Mouse (Mus musculus) testis, adult 2 months (tissue): Measurements from ENCODE around the gene Alyref2. TPM values are rescaled to one million over a fixed set of nuclear protein-coding genes. Genes with fewer than 3 reads are reported as not detected.

ENCODE experiments used
- H3K27ac ChIP-seq: fragments of 200-500 bp; 2 replicates; pipeline ENCODE4 v1.5.1; 2012; ENCODE audit warnings: low read depth, low read length; ENCODE audit not compliant: control insufficient read depth, insufficient read depth
- H3K27me3 ChIP-seq: fragments of 200-500 bp; 2 replicates; pipeline ENCODE4 v1.6.1; 2012; ENCODE audit warnings: mild to moderate bottlenecking, low read length, moderate library complexity; ENCODE audit not compliant: control insufficient read depth, insufficient read depth
- H3K36me3 ChIP-seq: fragments of 200-500 bp; 2 replicates; pipeline ENCODE4 v1.6.1; 2012; ENCODE audit warnings: mild to moderate bottlenecking, low read length; ENCODE audit not compliant: control insufficient read depth, insufficient read depth
- H3K4me1 ChIP-seq: fragments of 200-500 bp; 2 replicates; pipeline ENCODE4 v1.6.1; 2012; ENCODE audit warnings: low read length; ENCODE audit not compliant: control insufficient read depth, insufficient read depth
- H3K4me3 ChIP-seq: fragments of 200-500 bp; 2 replicates; pipeline ENCODE4 v1.5.1; 2012; ENCODE audit warnings: low read depth, mild to moderate bottlenecking, low read length, moderate library complexity, mixed read lengths; ENCODE audit not compliant: control insufficient read depth
- CTCF ChIP-seq: fragments of 200-500 bp; IDR thresholded peaks from 2 replicates; pipeline ENCODE4 v1.5.1; 2012; ENCODE audit warnings: low read depth, mild to moderate bottlenecking, inconsistent platforms, low read length, moderate library complexity; ENCODE audit not compliant: control insufficient read depth, insufficient read depth, insufficient replicate concordance
- POLR2A ChIP-seq: fragments of 200-500 bp; IDR thresholded peaks from 2 replicates; pipeline ENCODE4 v1.6.1; 2012; ENCODE audit warnings: low read depth, mild to moderate bottlenecking, inconsistent platforms, low read length, moderate library complexity; ENCODE audit not compliant: control insufficient read depth
- polyA plus RNA-seq: library from polyadenylated mRNA; depleted of rRNA; stranded (reverse); fragments of >200 nt; gene quantifications from 2 replicates; pipeline ENCODE4 v1.2.3, GENCODE M21; 2012; rRNA removed

Alyref2 gene
- polyA plus RNA-seq, 1 experiment: 2.2 TPM

- no peak overlapping the region for H3K27ac ChIP-seq
Measured at GRCm38 (mm10) chr1:171553359-171554341, 50.4 kb downstream of the Alyref2 start.

More at GRCm38 (mm10) chr1:171553359-171554341, 50.4 kb downstream of the Alyref2 start:
- TF ChIP-seq POLR2A (no peak), CTCF (no peak)
- no peaks in the 10 kb centered on the region for H3K27me3 ChIP-seq
- H3K4me3 ChIP-seq: no peak overlapping the region
- no peaks in the 10 kb centered on the region for H3K36me3 ChIP-seq
- no peaks in the 10 kb centered on the region for H3K4me1 ChIP-seq

Other genes starting within 250 kb of the Alyref2 start
- gene B4galt3, start 233.2 kb upstream of the Alyref2 start, polyA plus RNA-seq: 25.0 and 32.3 TPM in 2 replicates
- 7.1 and 8.7 TPM in 2 replicates for gene Ppox, start 222.3 kb upstream of the Alyref2 start, polyA plus RNA-seq
- 38.4 and 38.7 TPM in 2 replicates for gene Usp21, start 215.5 kb upstream of the Alyref2 start, polyA plus RNA-seq
- 19.1 and 20.0 TPM in 2 replicates for gene Ufc1, start 208.5 kb upstream of the Alyref2 start, polyA plus RNA-seq
- 158 and 176 TPM in 2 replicates for gene Dedd, start 174.3 kb upstream of the Alyref2 start, polyA plus RNA-seq
- gene Nit1, start 157.8 kb upstream of the Alyref2 start, polyA plus RNA-seq: 74.2 and 82.8 TPM in 2 replicates
- 23.9 and 25.8 TPM in 2 replicates for gene Pfdn2, start 157.8 kb upstream of the Alyref2 start, polyA plus RNA-seq
- 10.6 and 10.9 TPM in 2 replicates for gene Klhdc9, start 142.7 kb upstream of the Alyref2 start, polyA plus RNA-seq
- 6.5 and 8.5 TPM in 2 replicates for gene Nectin4, start 133.4 kb upstream of the Alyref2 start, polyA plus RNA-seq
- gene Arhgap30, start 114.5 kb upstream of the Alyref2 start, polyA plus RNA-seq: 8.0 and 11.5 TPM in 2 replicates
- 24.4 and 28.8 TPM in 2 replicates for gene Usf1, start 92.2 kb upstream of the Alyref2 start, polyA plus RNA-seq
- 0.82 and 1.4 TPM in 2 replicates for gene Tstd1, start 84.6 kb upstream of the Alyref2 start, polyA plus RNA-seq
- gene F11r, start 65.9 kb upstream of the Alyref2 start, polyA plus RNA-seq: 20.2 and 28.6 TPM in 2 replicates
- gene Itln1, start 31.8 kb downstream of the Alyref2 start, polyA plus RNA-seq: 0.47 and 0.59 TPM in 2 replicates
- gene Cd244a, start 55.7 kb downstream of the Alyref2 start, polyA plus RNA-seq: 0.12 and 0.16 TPM in 2 replicates
- gene Ly9, start 103.9 kb downstream of the Alyref2 start, polyA plus RNA-seq: 0.81 and 0.84 TPM in 2 replicates
- 16.0 and 19.5 TPM in 2 replicates for gene Slamf7, start 149.6 kb downstream of the Alyref2 start, polyA plus RNA-seq
- 1.2 and 1.9 TPM in 2 replicates for gene Cd48, start 178.5 kb downstream of the Alyref2 start, polyA plus RNA-seq